Mouse (Mus musculus) right cerebral cortex, postnatal 36 days (tissue): Measurements from ENCODE around the gene Gm49345.
"Not testable (repeated sequence)": the region's sequence is repeated elsewhere in the genome, so short reads cannot be mapped to it uniquely, and the experiment has no call there.

Experiments used
- DNase-seq, 2 experiments: peaks; one replicate each; pipeline ENCODE4 v3.0.0; 2022; ENCODE audit warnings: low spot score in 2 of 2, mixed read lengths in 1 of 2

Gm49345 gene

DNA sequence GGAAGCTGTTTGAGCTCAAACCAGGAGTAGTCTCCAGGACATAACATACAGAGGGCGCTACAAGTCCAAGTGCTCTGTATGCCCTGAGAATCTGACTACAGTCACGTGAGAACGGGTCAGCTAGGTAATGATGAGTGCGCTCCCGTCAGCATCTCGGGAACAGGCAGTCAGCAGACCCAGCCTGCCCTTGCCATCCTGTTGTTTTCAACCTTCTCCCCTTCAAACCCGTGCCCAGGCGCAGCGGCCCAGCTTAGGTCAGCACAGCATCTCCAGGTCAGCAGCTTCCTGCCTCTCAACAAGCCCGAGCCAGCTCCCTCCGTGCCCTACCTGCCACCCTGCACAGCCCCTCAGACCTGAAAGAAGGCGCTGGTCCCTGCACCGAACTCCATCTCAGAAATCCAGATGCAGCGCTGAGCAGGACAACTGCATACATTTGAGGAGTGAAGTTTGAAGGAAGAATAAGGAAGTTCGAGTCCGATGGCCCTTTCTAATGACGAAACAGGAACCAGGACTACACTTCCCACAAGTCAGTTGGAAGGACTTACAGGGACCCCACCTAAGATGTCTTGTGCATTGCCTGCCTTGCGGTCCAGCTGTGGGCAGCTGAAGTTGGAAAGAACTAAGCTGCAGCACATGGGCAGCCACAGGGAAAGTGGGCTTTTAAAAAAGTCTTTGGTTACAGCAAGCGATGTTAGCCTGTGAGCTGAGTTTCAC is at the start of gene Gm49345, which contains the start of gene Zfp729a:
Gm49345 (minus strand) TSS at position 476 of the 714 bp plus-strand sequence.
Zfp729a (minus strand) TSS at position 498 of the 714 bp plus-strand sequence.
- DNase-seq = peak; percentile 82 to 88

- no peak for DNase-seq
Observed at GRCm38 (mm10) chr13:67686971-67687370, 49.4 kb upstream of the Gm49345 start, which contains the start of gene Zfp738. Gene Zfp738 (minus strand): TSS chr13:67687071.

DNA sequence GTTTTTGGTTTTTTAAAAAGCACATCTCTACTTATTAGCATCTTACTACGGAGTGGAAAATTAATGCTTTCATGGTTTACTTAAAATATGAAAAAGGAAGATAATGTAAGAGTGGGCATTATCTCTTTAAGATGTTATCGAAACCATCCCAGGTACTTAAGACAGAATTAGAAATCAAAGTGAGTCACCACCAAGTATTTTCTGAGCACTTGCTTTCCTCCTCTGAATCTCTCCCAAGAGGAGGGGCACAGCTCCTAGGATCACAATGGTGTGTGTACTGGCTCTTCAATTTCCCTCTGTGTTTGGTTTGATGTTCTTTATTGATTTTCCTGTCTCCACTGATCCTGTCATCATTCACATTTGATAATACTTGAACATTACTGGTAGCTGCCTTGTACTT is 46.3 kb upstream of the Gm49345 start:
- DNase-seq = not testable (repeated sequence)

- DNase-seq = peak; percentile 86 to 92
Observed at GRCm38 (mm10) chr13:67682959-67683735, 45.6 kb upstream of the Gm49345 start.

DNA sequence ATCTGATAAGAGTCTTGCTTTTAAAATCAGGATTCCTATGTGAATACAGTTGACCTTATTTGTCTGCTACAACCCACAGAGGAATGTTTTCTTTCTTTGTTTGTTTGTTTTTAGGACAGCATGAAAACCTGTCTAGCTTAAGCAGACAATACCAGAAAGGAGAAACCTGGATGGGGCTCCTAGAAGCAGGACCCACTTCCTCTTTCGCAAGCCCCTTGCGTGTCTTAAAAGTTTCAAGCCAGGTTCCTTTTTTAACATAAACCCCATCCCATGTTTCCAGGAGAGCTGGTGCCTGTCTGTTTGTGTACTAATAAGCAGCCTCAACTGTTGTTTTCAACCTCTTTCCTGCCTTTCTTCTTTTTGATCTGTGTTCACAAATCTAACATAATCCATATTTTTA is 37.3 kb upstream of the Gm49345 start:
- DNase-seq = no peak

- no peak for DNase-seq
Observed at GRCm38 (mm10) chr13:67652496-67652895, 14.9 kb upstream of the Gm49345 start.

DNA sequence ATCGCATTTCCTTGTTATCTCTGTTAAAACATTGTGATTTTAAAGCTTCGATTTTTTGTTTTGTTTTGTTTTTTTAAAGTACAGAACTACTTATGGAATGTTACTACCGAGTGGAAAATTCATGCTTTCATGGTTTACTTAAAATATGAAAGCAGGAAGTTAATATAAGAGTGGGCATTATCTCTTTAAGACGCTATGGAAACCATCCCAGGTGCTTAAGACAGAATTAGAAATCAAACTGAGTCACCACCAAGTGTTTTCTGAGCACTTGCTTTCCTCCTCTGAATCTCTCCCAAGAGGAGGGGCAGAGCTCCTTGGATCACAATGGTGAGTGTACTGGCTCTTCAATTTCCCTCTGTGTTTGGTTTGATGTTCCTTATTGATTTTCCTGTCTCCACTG is 27.5 kb downstream of the Gm49345 start:
- DNase-seq = no peak

DNA sequence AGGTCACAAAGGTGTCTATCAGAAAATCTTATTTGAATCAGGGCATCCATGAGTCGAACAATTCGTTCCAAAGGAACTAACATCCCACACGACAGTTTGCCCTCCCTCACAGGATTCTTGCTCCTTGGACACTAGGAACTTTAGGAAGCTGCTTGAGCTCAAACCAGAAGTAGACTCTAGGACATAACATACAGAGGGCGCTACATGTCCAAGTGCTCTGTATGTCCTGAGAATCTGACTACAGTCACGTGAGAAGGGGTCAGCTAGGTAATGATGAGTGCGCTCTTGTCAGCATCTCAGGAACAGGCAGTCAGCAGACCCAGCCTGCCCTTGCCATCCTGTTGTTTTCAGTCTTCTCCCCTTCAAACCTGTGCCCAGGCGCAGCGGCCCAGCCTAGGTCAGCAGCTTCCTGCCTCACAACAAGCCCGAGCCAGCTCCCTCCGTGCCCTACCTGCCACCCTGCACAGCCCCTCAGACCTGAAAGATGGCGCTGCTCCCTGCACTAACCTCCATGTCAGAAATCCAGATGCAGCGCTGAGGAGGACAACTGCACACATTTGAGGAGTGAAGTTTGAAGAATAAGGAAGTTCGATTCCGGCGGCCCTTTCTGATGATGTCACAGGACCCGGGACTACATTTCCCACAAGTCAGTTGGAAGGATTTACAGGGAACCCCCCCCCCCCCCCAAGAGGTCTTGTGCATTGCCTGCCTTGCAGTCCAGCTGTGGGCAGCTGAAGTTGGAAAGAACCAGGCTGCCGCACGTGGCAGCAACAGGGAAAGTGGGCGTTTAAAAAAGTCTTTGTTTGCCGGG is 28.3 kb downstream of the Gm49345 start, which contains the start of gene Zfp729b:
Zfp729b (minus strand) TSS at position 642 of the 811 bp plus-strand sequence.
- peak; percentile 87 to 89 for DNase-seq

- DNase-seq = no peak
Observed at GRCm38 (mm10) chr13:67572591-67573189, 64.9 kb downstream of the Gm49345 start.

DNA sequence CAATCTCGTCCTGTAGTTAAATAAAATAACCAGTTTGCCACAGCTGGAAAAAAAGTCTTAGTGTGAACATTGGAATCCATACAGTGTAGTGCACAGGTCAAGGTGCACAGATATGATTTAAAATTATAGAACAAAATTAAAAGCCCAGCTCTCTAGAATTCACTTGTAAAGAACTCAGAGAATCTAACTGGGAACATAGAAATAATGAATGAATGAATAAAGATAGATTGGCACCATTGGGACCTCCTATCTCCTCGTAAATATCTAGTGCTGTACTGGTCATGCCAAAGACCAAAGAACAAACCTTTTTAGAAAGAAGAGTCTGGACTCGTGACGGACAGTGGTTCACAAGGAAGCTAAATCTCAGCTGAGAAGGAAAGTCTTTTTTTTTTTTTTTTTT is 83.8 kb downstream of the Gm49345 start, which contains the start of gene Zfp748:
Zfp748 (minus strand) TSS at position 101 of the 400 bp plus-strand sequence.
- no peak for DNase-seq

DNA sequence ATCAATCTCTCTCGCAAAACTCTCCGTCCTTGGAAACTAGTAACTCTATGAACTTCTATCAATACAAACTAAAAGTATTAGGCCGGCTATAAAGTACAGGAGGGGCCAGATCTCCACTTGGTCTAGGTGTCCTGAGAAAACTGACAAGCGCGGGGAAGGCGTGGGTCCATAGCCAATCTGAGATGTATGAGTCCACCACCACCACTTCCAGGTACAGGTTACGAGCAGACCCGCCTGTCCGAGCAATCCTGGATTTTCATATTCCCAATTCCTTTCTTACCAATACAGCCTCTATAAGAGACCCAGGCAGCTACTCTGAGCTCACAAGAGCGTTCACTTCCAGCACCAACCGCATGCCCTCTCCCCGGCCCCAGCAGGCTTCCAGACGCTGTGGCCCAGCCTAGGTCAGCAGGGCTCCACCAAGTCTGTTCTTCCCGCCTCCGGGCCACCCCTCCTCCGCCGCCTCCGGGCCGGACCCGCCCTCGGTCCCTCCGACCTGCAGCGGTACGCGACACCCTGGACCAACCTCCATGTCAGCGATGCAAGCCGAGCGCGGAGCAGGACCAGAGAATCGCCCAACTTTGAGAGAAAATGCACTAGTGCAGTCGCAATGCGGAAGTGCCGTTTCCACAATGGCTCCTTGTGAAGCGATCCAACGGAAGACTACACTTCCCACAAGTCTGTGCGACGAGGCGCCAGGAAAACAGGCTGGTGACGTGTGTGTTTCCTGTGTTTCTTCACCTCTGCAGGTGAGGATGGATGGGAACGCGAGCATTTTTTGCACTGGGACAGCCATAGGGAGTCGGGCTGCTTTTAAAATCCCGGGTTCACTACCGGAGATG is 84.8 kb downstream of the Gm49345 start:
- DNase-seq = peak; percentile 91 to 93

GRCm38 (mm10) chr13:67545941-67546340 is 91.6 kb downstream of the Gm49345 start:
- DNase-seq = no peak
